Comparison of ENCODE assay signal across 15 mouse cellular contexts in the genomic region with DNA sequence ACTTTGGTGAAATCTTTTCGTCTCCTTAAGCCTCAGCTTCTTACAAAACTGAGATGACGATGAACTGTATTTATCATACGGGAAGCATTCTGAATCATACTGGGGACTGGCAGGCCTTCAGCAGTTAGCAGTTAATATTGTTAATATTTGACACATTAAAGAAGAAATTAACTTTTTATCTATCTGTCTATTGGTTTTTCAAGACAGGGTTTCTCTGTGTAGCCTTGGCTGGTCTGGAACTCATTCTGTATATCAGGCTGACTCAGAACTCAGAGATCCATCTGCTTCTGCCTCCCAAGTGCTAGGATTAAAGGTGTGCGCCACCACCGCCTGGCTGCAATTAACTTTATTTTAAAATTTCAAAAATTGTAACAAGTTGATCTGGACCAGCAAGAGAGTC.
"Had no signal": no experiment of that assay in that cellular context is flagged by ENCODE, and none has a peak within 500 bp of the region (broad histone marks: within the 10 kb centered on the region; RNA-seq: fewer than 3 reads in every experiment).

No protein-coding gene starts in this region.

- H3K27me3 ChIP-seq: lung, embryonic 15.5 days; megakaryocyte, embryonic 14.5 days; midbrain, embryonic 13.5 days; midbrain, embryonic 15.5 days; neural tube, embryonic 12.5 days; stomach, embryonic 15.5 days had no signal

- H3K4me3 ChIP-seq: lung, embryonic 15.5 days; megakaryocyte, embryonic 14.5 days; midbrain, embryonic 13.5 days; midbrain, embryonic 15.5 days; neural tube, embryonic 12.5 days; stomach, embryonic 15.5 days had no signal

- H3K9ac ChIP-seq: lung, embryonic 15.5 days; midbrain, embryonic 13.5 days; midbrain, embryonic 15.5 days; neural tube, embryonic 12.5 days; stomach, embryonic 15.5 days had no signal

- H3K9me3 ChIP-seq: lung, embryonic 15.5 days; megakaryocyte, embryonic 14.5 days; midbrain, embryonic 13.5 days; midbrain, embryonic 15.5 days; neural tube, embryonic 12.5 days; stomach, embryonic 15.5 days had no signal

- H3K27ac ChIP-seq: lung, embryonic 15.5 days; macrophage; midbrain, embryonic 13.5 days; midbrain, embryonic 15.5 days; neural tube, embryonic 12.5 days; stomach, embryonic 15.5 days; stomach, postnatal 0 days had no signal

- H3K4me1 ChIP-seq: midbrain, embryonic 13.5 days; midbrain, embryonic 15.5 days; neural tube, embryonic 12.5 days; stomach, embryonic 15.5 days had no signal

- DNase-seq: lung, adult 2 months; lung, postnatal 14 days; lung, postnatal 36 days; right cerebral cortex, postnatal 14 days; thymus, adult 2 months; thymus, postnatal 25 days; thymus, postnatal 4 days had no signal

- H3K36me3 ChIP-seq: lung, embryonic 15.5 days; midbrain, embryonic 13.5 days; midbrain, embryonic 15.5 days; neural tube, embryonic 12.5 days; stomach, embryonic 15.5 days had no signal
